Mouse (Mus musculus) cerebellum, postnatal 25 days (tissue): ENCODE measurements around the gene Tmem198b.
A peak's percentile ranks its signal among the peaks of the same experiment; 100 is the strongest.

Experiments used
- DNase-seq, 2 experiments: peaks; one replicate each; pipeline ENCODE4 v3.0.0; 2021; ENCODE audit warnings: mixed read lengths in 2 of 2

Gene Tmem198b

DNA sequence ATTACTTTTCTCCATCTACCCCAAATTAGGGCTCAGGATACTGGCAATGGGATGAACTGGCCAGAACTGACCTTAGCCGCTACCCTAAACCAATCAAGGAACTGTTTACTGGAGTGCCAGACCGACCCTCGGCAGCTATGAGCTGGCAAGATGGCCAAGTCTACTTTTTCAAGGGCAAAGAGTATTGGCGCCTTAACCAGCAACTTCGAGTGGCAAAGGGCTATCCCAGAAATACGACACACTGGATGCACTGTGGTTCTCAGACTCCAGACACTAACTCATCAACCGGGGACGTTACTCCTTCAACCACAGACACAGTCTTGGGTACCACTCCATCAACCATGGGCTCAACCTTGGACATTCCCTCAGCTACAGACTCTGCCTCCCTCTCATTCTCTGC is 5.5 kb downstream of the Tmem198b start:
- no peak for DNase-seq

DNA sequence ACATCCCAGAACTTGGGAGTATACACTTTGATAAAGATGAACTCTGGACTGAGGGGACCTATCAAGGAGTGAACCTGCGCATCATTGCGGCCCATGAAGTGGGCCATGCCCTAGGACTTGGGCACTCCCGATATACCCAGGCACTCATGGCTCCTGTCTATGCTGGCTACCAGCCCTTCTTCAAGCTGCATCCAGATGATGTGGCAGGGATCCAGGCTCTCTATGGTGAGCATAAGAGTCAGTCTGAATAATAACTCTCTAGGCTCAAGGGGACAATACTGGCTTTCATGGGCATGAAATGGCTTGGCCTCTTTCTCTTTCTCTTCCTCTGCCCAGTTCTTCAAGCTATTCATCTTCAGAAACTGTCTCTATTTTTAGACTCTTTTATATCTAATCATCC is 8.6 kb downstream of the Tmem198b start:
- peak in 1 of 2 experiments; percentile 23 for DNase-seq

DNA sequence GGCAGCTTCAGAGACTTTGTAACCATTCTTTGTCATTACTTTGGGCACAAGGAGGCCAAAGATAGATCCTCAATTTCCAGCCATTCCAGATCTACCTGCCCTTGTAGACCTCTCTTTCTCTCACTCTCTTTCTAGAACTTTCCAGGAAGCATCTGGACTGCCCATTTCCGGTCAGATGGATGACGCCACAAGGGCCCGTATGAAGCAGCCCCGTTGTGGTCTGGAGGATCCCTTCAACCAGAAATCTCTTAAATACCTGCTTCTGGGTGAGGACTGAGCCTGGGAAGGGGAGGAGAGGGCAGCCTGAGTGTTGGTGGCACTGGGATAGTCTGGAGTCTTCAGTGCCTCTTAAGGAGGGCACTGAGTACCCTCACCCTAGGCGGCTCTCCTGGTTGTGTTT is 9.8 kb downstream of the Tmem198b start:
- DNase-seq, result no peak

DNA sequence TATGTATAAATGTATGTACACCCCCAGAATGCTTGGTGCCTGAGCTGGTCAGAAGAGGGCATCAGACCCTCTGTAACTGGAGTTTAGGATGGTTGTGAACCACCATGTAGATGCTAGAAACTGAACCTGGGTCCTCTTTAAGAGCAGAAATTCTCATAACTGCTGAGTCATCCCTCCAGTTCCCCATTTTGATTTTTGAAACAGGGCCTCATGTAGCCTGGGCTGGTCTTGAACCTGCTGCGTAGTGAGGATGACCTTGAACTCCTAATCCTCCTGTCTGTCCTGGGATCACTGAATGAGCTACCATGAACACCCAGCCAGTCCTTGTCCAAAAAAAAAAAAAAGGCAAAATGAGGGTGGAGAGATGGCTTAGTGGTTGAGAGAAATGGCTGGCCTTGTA is 10.9 kb downstream of the Tmem198b start:
- no peak for DNase-seq

DNA sequence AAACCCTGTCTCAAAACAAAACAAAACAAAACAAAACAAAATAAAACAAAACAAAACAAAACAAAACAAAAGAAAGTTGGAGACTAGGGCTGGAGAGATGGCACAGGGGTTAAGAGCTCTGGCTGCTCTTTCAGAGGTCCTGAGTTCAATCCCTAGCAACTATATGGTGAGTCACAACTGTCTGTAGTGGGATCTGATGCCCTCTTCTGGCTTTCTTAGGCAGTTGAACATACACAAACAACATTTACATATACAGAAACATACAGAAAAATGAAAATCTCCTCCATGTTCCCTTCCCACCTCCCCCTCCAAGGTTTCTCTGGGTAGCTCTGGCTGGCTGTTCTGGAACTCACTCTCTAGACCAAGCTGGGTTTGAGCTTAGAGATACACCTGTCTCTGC is 12.1 kb downstream of the Tmem198b start:
- DNase-seq, result no peak

DNA sequence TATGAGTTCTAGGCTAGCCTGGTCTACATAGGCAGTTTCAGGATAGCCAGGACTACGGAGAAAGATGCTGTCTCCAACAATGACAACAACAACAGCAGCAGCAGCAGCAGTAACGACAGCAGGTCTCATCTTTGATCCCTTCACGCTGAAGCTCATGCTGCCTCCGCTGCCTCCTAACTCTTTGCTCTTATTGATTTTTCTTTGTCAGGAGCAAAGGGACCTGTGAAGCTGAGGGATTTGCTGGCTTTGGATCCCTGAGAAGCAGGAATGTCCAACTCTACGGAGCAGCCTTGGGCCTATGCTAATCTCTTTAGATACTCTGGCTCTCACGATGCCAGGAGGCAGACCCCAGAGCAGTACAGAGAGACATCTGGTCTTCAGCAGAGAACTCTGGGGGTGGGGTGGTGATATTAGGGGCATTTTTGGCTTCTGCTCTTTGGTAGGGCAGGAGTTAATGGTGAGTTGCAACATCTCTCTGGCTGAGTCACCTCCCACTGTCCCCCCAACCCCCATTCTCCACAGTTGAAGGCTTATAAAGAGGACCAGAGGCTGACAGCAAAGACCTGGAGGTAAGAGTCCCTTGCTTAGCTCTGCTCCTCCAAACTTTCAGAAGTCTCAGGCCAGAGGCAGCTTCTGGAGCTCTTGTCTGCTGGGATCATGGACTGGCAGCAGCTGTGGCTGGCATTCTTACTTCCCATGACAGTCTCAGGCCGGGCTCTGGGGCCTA is 13.6 kb downstream of the Tmem198b start, which contains the start of gene Mmp19:
TSS of gene Mmp19 (plus strand) at position 513 of the 727 bp plus-strand sequence.
- DNase-seq, result no peak

DNA sequence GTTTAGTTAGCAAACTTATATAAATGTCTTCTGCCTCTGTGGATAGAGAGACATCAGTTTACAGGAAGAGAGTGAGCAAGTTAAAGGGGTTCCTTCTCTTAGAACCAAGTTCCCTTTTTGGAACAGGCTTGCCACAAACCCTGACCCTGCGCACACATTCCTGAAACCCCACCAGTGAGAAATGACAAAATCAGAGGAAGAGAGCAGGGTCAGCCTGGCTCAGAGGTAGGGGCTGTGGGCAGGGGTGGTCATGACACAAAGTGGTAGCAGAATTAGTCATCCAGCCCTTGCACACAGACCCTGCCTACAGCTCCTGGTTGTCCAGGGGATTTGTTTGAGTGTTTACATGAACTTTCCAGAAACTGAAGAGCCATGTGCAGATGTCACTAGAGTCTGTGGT is 24.0 kb downstream of the Tmem198b start:
- no peak for DNase-seq

DNA sequence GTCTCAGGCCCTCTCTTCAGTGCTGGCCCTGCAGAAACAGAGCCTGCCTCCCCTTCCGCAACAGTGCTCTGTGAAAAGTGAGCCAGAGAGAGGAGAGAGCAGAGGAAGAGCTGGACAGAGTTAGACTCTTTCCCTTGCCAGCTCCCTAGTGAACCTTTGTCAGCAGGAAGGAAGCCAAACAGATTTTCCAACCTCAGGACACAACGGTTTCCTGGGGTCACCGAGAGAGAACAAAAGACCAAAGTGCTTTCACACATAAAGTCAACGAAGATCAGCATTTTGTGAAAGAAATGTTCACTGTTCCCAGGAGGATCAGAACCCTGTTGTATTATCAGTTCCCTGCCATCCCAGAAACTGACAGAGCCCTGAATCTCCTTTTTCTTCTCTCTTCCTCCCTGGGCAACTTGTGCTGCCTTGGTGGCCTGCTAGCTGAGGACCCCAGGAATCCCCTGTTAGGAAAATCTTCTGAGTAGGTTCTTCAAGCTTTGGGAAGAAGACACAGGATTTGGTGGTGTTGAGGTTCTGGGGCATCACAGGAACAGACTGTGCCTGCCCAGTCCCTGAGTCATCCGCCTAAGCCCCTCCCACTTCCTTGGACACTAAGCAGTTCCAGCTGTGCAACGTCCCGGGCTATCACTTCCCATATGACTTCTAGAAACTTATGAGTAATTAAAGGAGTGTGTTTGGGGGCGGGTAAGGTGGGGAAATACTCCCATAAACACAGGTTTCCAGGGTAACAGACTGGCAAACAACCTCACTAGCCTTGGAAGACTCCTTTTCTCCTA is 25.0 kb downstream of the Tmem198b start:
- no peak for DNase-seq

DNA sequence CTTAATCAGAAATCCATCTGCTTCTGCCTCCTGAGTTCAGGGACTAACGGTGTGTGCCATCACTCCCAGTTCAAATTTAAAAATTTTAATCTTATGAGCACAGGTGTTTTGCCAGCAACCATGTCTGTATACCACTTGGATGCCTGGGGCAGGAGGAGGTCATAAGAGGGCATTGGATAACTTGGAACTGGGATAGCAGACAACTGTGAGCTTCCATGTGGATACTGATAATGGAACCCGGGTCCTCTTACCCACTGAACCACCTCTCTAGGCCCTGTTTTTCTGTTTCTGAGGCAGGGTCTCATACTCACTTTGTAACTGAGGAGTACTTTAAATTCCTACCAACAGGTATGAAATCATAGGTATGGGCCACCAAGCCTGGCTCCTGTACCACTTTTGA is 25.7 kb downstream of the Tmem198b start:
- no peak for DNase-seq

DNA sequence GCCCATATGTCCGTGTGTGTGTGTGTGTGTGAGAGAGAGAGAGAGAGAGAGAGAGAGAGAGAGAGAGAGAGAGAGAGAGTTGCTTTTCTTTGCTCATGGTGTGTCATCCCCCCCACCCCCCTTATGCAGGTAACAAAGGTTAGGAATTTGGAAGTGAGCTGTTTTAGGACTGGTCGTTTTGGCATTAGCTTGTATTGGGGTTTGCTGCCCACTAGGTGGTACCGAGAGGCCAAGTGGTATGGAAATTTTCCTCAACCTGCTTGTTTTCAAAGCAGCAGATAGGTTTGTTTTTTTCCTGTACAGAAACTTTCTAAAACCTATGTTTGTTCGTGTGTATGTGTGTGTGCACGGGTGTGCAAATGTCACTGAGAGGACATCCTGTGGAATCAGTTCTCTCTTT is 30.5 kb downstream of the Tmem198b start:
- no peak for DNase-seq

DNA sequence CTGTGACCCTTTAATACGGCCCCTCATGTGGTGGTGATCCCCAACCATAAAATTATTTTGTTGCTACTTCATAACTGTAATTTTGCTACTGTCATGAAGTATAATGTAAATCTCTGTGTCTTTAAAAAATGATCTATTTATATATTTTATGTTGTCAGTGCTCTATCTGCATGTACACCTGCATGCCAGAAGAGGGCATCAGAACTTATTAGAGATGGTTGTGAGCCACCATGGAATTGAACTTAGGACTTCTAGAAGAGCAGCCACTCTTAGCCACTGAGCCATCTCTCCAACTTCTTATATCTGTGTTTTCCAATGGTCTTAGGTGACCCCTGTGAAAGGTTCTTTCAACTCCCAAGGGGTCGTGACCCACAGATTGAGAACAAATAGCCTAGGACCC is 31.3 kb downstream of the Tmem198b start:
- no peak for DNase-seq
